Mouse (Mus musculus): ENCODE measurements around the gene Vmn1r1. TPM values are rescaled to one million over a fixed set of nuclear protein-coding genes. Genes with fewer than 3 reads are reported as not detected.

Vmn1r1 gene
- polyA plus RNA-seq, 1 experiment from 2014 or later: not detected

DNA sequence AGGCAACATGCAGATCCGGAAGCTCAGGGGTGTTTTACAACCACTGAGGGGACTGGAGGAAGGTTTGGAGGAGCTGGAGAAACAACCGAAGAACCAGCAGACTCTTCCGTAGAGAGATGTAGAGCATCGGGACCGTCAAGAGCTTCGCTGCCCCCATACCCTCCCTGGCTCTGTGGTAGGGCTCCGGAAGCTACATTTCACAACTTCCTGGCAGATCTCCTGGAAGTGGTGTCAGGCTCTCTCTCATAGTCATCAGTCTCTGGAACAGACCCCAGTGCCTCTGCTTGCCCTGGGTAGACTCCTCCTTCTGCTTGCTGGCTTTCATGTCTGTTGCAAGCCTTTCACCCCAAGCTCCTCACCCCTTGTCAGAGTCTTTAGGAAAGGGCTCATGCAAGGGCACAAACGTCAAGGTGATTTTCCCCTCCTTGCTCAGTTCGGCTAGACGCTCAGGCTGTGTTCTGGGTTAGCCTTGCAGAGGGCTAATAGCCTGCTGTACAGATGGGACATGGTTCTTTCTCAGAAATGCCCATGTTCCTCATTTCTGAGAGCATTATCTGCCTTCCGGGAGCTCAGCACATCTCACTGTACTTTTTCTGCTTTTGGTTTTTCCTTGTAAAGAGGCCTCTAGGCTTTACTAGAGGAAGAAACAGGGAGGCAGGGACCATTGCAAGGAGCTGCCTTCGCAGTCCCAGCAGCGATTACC lies 55.7 kb downstream of the Vmn1r1 start:
- Histone ChIP-seq H3K4me1 (ENCODE audit: control insufficient read depth, insufficient read depth, low read length) (peaks cover 22% of the 10 kb centered on the region), H3K9me3 (replicated peaks; ENCODE audit: control insufficient read depth, low read length) (no peaks in the 10 kb centered on the region), H3K27me3 (ENCODE audit: control insufficient read depth, insufficient read depth, low read length) (no peaks in the 10 kb centered on the region), H3K9ac (ENCODE audit: low read length) (0 out of 2 replicates have a peak overlapping the region, but pooled peaks have one; percentile 8), H3K4me3 (replicated peaks; ENCODE audit: low read length) (no peak overlapping the region), H3K36me3 (ENCODE audit: control insufficient read depth, insufficient read depth, low read length) (no peaks in the 10 kb centered on the region), H3K27ac (ENCODE audit: low read length) (0 out of 2 replicates have a peak overlapping the region, but pooled peaks have one; percentile 46), H3K4me2 (ENCODE audit: low read depth, low read length) (no peak overlapping the region)
- no peak for ATAC-seq (ENCODE audit: insufficient read depth, low FRiP score)
- WGBS: 61% methylated on average over 13 of the region's 13 CpGs

DNA sequence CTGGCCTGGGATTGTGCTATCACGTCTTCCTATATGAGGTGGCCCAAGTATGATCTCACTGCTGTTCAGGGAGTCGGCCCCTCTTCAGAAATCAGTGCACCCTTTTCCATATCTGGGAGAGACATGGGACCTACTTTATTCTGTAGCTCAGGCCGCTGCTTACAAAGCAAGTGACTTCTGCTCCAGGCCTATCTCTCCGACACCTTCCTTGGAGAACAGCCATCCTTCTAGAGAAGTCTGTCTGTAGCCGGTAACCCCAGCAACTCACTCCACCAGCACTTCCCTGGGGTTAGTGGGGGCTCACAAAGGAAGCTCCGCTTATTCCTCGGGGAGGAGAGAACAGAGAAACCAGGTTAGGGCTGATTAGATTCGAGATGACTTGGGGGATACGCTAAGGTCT lies 57.0 kb downstream of the Vmn1r1 start:
- Histone ChIP-seq H3K4me1 (ENCODE audit: control insufficient read depth, insufficient read depth, low read length) (peaks cover 20% of the 10 kb centered on the region), H3K4me3 (replicated peaks; ENCODE audit: low read length) (no peak overlapping the region), H3K4me2 (ENCODE audit: low read depth, low read length) (no peak overlapping the region), H3K27me3 (ENCODE audit: control insufficient read depth, insufficient read depth, low read length) (no peaks in the 10 kb centered on the region), H3K36me3 (ENCODE audit: control insufficient read depth, insufficient read depth, low read length) (no peaks in the 10 kb centered on the region), H3K9me3 (replicated peaks; ENCODE audit: control insufficient read depth, low read length) (no peaks in the 10 kb centered on the region), H3K27ac (ENCODE audit: low read length) (no peak overlapping the region), H3K9ac (ENCODE audit: low read length) (no peak overlapping the region)
- no peak for ATAC-seq (ENCODE audit: insufficient read depth, low FRiP score)
- WGBS: 76% methylated on average over 9 of the region's 9 CpGs

DNA sequence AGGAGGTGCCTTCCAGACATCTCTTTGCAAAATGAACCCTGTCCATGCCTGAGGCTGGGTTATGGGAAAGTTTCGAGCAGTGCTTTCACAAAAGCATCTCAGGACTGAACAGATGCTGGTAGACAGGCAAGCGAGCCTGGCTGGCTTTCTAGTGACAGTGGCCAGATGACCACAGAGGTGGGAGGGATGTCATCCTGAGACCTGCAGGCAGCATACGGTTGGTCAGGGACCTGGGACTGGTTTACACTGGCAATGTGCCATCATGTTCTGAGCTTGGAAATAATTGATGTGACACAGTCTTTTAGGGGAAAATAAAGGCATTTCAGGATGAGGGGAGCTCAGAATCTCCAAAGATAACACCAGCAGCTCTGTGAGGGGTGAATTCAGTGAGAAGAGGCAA lies 59.3 kb downstream of the Vmn1r1 start:
- H3K9ac ChIP-seq (ENCODE audit: low read length): no peak overlapping the region
- H3K4me3 ChIP-seq (replicated peaks; ENCODE audit: low read length): no peak overlapping the region
- 42% methylated on average over 3 of the region's 3 CpGs for WGBS
- H3K36me3 ChIP-seq (ENCODE audit: control insufficient read depth, insufficient read depth, low read length): no peaks in the 10 kb centered on the region
- H3K4me1 ChIP-seq (ENCODE audit: control insufficient read depth, insufficient read depth, low read length): peaks cover 7% of the 10 kb centered on the region; the same call in 1 of the 2 replicates
- H3K27me3 ChIP-seq (ENCODE audit: control insufficient read depth, insufficient read depth, low read length): no peaks in the 10 kb centered on the region
- no peak overlapping the region for H3K4me2 ChIP-seq (ENCODE audit: low read depth, low read length)
- ATAC-seq (ENCODE audit: insufficient read depth, low FRiP score): no peak
- H3K27ac ChIP-seq (ENCODE audit: low read length): no peak overlapping the region
- H3K9me3 ChIP-seq (replicated peaks; ENCODE audit: control insufficient read depth, low read length): no peaks in the 10 kb centered on the region

Other genes starting within 250 kb of the Vmn1r1 start
- 12.8 and 13.1 TPM in 2 replicates for gene Enah, start 144.5 kb downstream of the Vmn1r1 start, polyA plus RNA-seq (2015; fragmentation: Nextera tagmentation; extraction: Ambion mirVana)
- 140 and 160 TPM in 2 replicates for gene Srp9, start 39.7 kb downstream of the Vmn1r1 start, polyA plus RNA-seq (2015; fragmentation: Nextera tagmentation; extraction: Ambion mirVana)
- gene Degs1, start 118.3 kb upstream of the Vmn1r1 start, polyA plus RNA-seq (2015; fragmentation: Nextera tagmentation; extraction: Ambion mirVana): 146 TPM in 2 replicates
- gene Fbxo28, start 177.1 kb upstream of the Vmn1r1 start, polyA plus RNA-seq (2015; fragmentation: Nextera tagmentation; extraction: Ambion mirVana): 12.3 and 13.4 TPM in 2 replicates
- gene Trp53bp2, start 244.7 kb upstream of the Vmn1r1 start, polyA plus RNA-seq (2015; fragmentation: Nextera tagmentation; extraction: Ambion mirVana): 18.7 and 19.3 TPM in 2 replicates

Measured in stomach, embryonic 16.5 days (tissue).